Mouse (Mus musculus): ENCODE results near the gene Rbms3. TPM values are rescaled to one million over a fixed set of nuclear protein-coding genes. Genes with fewer than 3 reads are reported as not detected.

Rbms3 gene
- polyA plus RNA-seq, 1 experiment: 16.5 TPM

DNA sequence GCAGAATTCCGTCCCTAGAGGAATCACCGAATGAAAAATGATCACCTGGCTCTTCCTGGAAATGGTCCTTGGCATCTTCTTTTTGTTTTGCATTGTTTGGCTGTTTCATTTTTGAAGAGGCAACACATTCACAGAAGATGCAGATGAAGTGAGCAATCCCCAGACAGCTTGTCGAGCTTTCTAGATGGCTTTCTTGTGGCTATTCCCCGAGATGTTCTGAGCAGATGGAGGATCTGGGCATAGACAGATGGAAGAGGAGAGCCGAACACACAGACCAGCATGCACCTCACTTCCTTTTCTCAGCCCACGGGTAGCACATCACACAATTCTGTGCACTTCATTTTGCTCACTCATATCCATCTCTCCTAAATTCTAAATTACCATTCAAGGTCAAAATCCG lies 1063.0 kb downstream of the Rbms3 start:
- no peak for DNase-seq
- Histone ChIP-seq H3K4me1 (ENCODE audit: control insufficient read depth, insufficient read depth, low read length) (no peaks in the 10 kb centered on the region), H3K4me3 (ENCODE audit: insufficient read depth, low read depth, low read length) (no peak overlapping the region), H3K27ac (ENCODE audit: insufficient read depth, low read depth, low read length) (no peak overlapping the region), H3K36me3 (ENCODE audit: control insufficient read depth, insufficient read depth, low read length) (no peaks in the 10 kb centered on the region), H3K27me3 (replicated peaks; ENCODE audit: control insufficient read depth, insufficient read depth, low read length) (no peaks in the 10 kb centered on the region)
- TF ChIP-seq POLR2A (IDR thresholded peaks at IDR 0.05; ENCODE audit: low read depth, low read length) (no peak), CTCF (conservative IDR thresholded peaks at IDR 0.05; ENCODE audit: insufficient read depth, insufficient read length, low read depth, low read length) (no peak)
- WGBS: 91% methylated on average over 7 of the region's 7 CpGs

DNA sequence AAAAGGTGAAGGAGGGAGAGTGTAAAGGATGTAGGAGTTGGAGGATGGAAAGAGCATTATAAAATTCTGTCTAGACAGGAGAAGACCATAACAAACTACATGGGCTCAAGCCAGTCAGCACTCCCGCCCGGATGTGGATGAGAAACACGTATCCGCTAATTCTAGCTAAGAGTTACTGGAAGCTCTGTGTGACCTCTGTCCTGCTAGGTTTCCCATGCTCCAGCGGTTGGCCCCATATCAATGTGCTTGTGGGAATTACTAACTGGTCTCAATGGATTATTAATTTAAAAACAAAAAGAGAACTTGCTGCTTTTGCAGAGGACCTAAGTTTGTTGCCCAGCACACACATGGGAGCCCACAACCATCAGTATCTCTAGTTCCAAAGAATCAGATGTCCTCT lies 1071.9 kb downstream of the Rbms3 start:
- no peaks in the 10 kb centered on the region for H3K36me3 ChIP-seq (ENCODE audit: control insufficient read depth, insufficient read depth, low read length)
- no peaks in the 10 kb centered on the region for H3K4me1 ChIP-seq (ENCODE audit: control insufficient read depth, insufficient read depth, low read length)
- 69% methylated on average over 5 of the region's 5 CpGs for WGBS
- no peak for TF ChIP-seq CTCF (conservative IDR thresholded peaks at IDR 0.05; ENCODE audit: insufficient read depth, insufficient read length, low read depth, low read length)
- TF ChIP-seq POLR2A (IDR thresholded peaks at IDR 0.05; ENCODE audit: low read depth, low read length): no peak
- no peaks in the 10 kb centered on the region for H3K27me3 ChIP-seq (replicated peaks; ENCODE audit: control insufficient read depth, insufficient read depth, low read length)
- H3K27ac ChIP-seq (ENCODE audit: insufficient read depth, low read depth, low read length): no peak overlapping the region
- H3K4me3 ChIP-seq (ENCODE audit: insufficient read depth, low read depth, low read length): no peak overlapping the region
- DNase-seq: no peak

GRCm38 (mm10) chr9:116556641-116557040 lies 1073.1 kb downstream of the Rbms3 start:
- Histone ChIP-seq H3K4me3 (ENCODE audit: insufficient read depth, low read depth, low read length) (no peak overlapping the region), H3K27me3 (replicated peaks; ENCODE audit: control insufficient read depth, insufficient read depth, low read length) (no peaks in the 10 kb centered on the region), H3K27ac (ENCODE audit: insufficient read depth, low read depth, low read length) (no peak overlapping the region), H3K36me3 (ENCODE audit: control insufficient read depth, insufficient read depth, low read length) (no peaks in the 10 kb centered on the region), H3K4me1 (ENCODE audit: control insufficient read depth, insufficient read depth, low read length) (no peaks in the 10 kb centered on the region)
- TF ChIP-seq CTCF (conservative IDR thresholded peaks at IDR 0.05; ENCODE audit: insufficient read depth, insufficient read length, low read depth, low read length) (no peak), POLR2A (IDR thresholded peaks at IDR 0.05; ENCODE audit: low read depth, low read length) (no peak)
- 29% methylated on average over 8 of the region's 8 CpGs for WGBS
- no peak for DNase-seq

DNA sequence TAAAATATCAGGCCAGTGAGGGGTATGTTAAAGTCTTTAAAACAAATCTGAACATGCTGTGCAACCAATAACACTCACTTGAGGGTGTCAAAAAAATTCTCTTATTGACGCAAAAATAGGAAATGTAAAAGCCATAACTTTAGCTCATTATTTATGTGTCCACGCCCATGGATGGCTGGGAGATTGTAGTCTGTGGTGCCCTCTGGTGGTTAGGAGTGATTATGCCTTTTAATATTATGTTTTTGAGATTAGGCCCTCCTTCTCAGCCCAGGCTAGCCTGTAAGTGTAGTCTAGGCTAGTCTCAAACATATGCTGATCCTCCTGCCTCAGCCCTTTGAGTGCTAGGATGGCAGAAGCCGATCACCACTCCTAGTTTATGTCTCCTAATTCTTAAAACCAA lies 1076.5 kb downstream of the Rbms3 start:
- Histone ChIP-seq H3K4me1 (ENCODE audit: control insufficient read depth, insufficient read depth, low read length) (no peaks in the 10 kb centered on the region), H3K27me3 (replicated peaks; ENCODE audit: control insufficient read depth, insufficient read depth, low read length) (no peaks in the 10 kb centered on the region), H3K4me3 (ENCODE audit: insufficient read depth, low read depth, low read length) (no peak overlapping the region), H3K36me3 (ENCODE audit: control insufficient read depth, insufficient read depth, low read length) (no peaks in the 10 kb centered on the region), H3K27ac (ENCODE audit: insufficient read depth, low read depth, low read length) (no peak overlapping the region)
- TF ChIP-seq CTCF (conservative IDR thresholded peaks at IDR 0.05; ENCODE audit: insufficient read depth, insufficient read length, low read depth, low read length): peak; percentile 59
- no peak for TF ChIP-seq POLR2A (IDR thresholded peaks at IDR 0.05; ENCODE audit: low read depth, low read length)
- peak; percentile 14 for DNase-seq
- WGBS: 79% methylated on average over 3 of the region's 3 CpGs

GRCm38 (mm10) chr9:116546156-116546555 lies 1083.6 kb downstream of the Rbms3 start:
- Histone ChIP-seq H3K36me3 (ENCODE audit: control insufficient read depth, insufficient read depth, low read length) (no peaks in the 10 kb centered on the region), H3K4me3 (ENCODE audit: insufficient read depth, low read depth, low read length) (no peak overlapping the region), H3K4me1 (ENCODE audit: control insufficient read depth, insufficient read depth, low read length) (no peaks in the 10 kb centered on the region), H3K27me3 (replicated peaks; ENCODE audit: control insufficient read depth, insufficient read depth, low read length) (no peaks in the 10 kb centered on the region), H3K27ac (ENCODE audit: insufficient read depth, low read depth, low read length) (no peak overlapping the region)
- 84% methylated on average over 4 of the region's 4 CpGs for WGBS
- no peak for DNase-seq
- TF ChIP-seq POLR2A (IDR thresholded peaks at IDR 0.05; ENCODE audit: low read depth, low read length) (no peak), CTCF (conservative IDR thresholded peaks at IDR 0.05; ENCODE audit: insufficient read depth, insufficient read length, low read depth, low read length) (no peak)

- Histone ChIP-seq H3K36me3 (ENCODE audit: control insufficient read depth, insufficient read depth, low read length) (no peaks in the 10 kb centered on the region), H3K27ac (ENCODE audit: insufficient read depth, low read depth, low read length) (no peak overlapping the region), H3K4me3 (ENCODE audit: insufficient read depth, low read depth, low read length) (no peak overlapping the region), H3K27me3 (replicated peaks; ENCODE audit: control insufficient read depth, insufficient read depth, low read length) (no peaks in the 10 kb centered on the region), H3K4me1 (ENCODE audit: control insufficient read depth, insufficient read depth, low read length) (no peaks in the 10 kb centered on the region)
- no peak for DNase-seq
- WGBS: 90% methylated on average over 4 of the region's 4 CpGs
- TF ChIP-seq CTCF (conservative IDR thresholded peaks at IDR 0.05; ENCODE audit: insufficient read depth, insufficient read length, low read depth, low read length) (no peak), POLR2A (IDR thresholded peaks at IDR 0.05; ENCODE audit: low read depth, low read length) (no peak)
Observed at GRCm38 (mm10) chr9:116542793-116543192, 1086.9 kb downstream of the Rbms3 start.

DNA sequence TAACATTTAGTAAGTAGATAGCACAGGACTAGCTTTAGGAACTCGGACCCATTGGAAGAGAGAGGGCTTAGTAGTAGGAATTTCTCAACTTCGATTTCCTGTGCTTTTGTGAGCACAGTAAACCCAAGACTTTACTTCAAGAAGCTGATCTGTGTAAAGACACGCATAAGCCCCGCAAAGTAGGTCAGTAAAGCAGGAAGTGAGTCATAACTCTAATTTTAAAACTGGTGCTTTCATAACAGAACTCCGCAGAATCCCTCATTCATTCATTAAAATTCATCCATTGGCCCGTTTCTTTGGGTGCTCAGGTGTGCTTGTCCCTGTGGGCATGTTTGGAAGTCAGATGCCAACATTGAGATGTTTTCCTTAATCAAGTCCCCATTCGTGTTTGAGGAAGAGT lies 1087.7 kb downstream of the Rbms3 start:
- Histone ChIP-seq H3K27me3 (replicated peaks; ENCODE audit: control insufficient read depth, insufficient read depth, low read length) (no peaks in the 10 kb centered on the region), H3K36me3 (ENCODE audit: control insufficient read depth, insufficient read depth, low read length) (no peaks in the 10 kb centered on the region), H3K4me3 (ENCODE audit: insufficient read depth, low read depth, low read length) (no peak overlapping the region), H3K27ac (ENCODE audit: insufficient read depth, low read depth, low read length) (no peak overlapping the region), H3K4me1 (ENCODE audit: control insufficient read depth, insufficient read depth, low read length) (no peaks in the 10 kb centered on the region)
- TF ChIP-seq CTCF (conservative IDR thresholded peaks at IDR 0.05; ENCODE audit: insufficient read depth, insufficient read length, low read depth, low read length) (no peak), POLR2A (IDR thresholded peaks at IDR 0.05; ENCODE audit: low read depth, low read length) (no peak)
- no peak for DNase-seq
- 62% methylated on average over 7 of the region's 7 CpGs for WGBS

DNA sequence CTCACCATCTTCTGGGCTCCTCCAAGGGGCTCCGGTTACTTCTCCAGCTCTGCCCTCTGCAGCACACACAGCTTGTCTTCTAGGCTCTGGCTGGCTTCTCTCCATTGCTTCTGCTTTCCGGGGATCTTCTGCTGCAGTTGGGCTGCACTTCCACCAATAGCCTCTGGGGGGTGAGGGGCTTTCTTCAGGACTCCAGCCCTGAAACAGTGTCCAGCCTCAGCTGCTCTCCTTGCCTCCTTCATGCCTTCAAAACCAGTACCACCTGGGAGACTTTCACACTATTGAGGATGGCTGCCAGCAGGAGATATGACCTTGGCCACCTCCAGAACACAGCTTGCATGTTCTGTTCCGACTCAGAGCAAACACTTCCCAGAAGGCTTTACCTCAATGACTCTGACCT lies 1094.0 kb downstream of the Rbms3 start:
- Histone ChIP-seq H3K27me3 (replicated peaks; ENCODE audit: control insufficient read depth, insufficient read depth, low read length) (no peaks in the 10 kb centered on the region), H3K4me3 (ENCODE audit: insufficient read depth, low read depth, low read length) (no peak overlapping the region), H3K4me1 (ENCODE audit: control insufficient read depth, insufficient read depth, low read length) (no peaks in the 10 kb centered on the region), H3K36me3 (ENCODE audit: control insufficient read depth, insufficient read depth, low read length) (no peaks in the 10 kb centered on the region), H3K27ac (ENCODE audit: insufficient read depth, low read depth, low read length) (no peak overlapping the region)
- WGBS: 71% methylated on average over 3 of the region's 3 CpGs
- DNase-seq: no peak
- TF ChIP-seq POLR2A (IDR thresholded peaks at IDR 0.05; ENCODE audit: low read depth, low read length) (no peak), CTCF (conservative IDR thresholded peaks at IDR 0.05; ENCODE audit: insufficient read depth, insufficient read length, low read depth, low read length) (peak; percentile 20; the same call in 1 of the 2 replicates)
